Mouse (Mus musculus) common myeloid progenitor, adult 5-6 weeks (primary cell): ENCODE results near the gene Stx8. TPM values are rescaled to one million over a fixed set of nuclear protein-coding genes. Genes with fewer than 3 reads are reported as not detected.

Experiments
- ATAC-seq: replicated peaks from 2 replicates; pipeline ENCODE4 v1.8.0; 2016; ENCODE audit warnings: low read depth, mild to moderate bottlenecking, moderate TSS enrichment, inconsistent platforms; ENCODE audit not compliant: poor library complexity, severe bottlenecking
- total RNA-seq: library from RNA; stranded (forward); fragments of 200-1000, 187-1606 nt; gene quantifications from 2 replicates; pipeline ENCODE4 v1.2.3, GENCODE M21; 2017

Gene Stx8
- total RNA-seq, 1 experiment from 2014 or later: 19.6 TPM

- no peak for ATAC-seq
These were observed 221.2 kb downstream of the Stx8 start for GRCm38 (mm10) chr11:68187242-68187641.

DNA sequence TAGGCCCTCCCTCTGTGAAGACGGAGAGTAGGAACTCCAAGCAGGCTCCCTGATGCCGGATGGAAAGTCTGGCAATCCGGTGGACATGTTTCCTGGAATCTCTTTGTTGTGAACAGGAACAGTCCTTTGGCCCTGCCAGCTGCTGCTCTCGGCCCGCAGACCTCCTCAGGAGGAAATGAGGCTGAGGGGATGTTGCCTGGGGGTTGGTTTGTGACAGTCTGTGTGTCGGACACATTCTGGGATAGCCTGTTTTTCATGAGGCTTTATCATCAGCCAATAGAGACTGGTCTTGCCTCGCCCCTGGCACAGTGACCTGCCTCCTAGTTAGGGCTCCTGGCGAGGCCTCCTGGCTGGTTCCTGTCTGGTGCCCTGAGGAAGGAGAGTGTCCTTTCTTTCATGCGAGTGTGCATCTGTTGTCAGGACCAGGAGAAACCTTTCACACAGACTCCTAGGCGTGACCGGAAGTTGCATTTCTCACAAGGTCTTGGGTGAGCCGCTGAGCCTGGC lies 222.8 kb downstream of the Stx8 start:
- ATAC-seq: no peak

DNA sequence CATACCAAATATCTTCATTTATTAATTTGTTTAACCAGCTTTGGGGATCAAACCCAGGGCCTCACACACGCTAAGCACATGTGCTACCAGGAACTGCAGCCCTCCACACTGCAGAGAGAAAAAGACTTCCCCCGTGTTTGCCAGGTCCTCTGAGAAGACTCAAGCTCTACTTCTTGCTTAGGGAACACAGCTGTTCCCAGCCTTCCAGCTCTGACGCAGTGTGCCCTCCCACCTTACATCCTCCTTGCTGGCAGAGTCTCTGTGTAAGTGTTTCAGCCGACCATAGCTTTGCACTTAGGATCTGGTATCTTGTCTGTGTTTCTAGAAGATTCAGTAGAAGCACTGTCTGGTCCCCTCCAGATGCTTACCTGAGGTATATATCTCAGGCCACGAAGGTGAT lies 224.9 kb downstream of the Stx8 start:
- no peak for ATAC-seq

DNA sequence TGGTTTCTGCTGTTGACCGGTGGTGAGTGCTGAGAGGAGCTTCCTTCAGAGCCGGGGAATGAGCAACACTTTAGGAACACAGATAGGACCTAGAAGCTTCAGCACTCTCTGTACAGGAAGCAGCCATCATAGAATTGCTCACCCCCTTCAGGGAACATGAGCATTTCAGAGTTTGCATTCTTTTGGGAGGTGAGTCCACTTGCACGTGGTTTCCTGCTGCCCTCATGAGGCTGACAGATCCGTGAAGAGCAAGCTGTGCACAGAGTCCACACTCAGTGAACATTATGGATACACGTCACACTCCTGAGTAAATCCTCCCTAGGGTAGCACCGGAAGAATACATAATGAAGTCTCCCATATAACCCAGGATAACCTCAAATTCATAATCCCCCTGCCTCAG lies 229.2 kb downstream of the Stx8 start:
- ATAC-seq: no peak

DNA sequence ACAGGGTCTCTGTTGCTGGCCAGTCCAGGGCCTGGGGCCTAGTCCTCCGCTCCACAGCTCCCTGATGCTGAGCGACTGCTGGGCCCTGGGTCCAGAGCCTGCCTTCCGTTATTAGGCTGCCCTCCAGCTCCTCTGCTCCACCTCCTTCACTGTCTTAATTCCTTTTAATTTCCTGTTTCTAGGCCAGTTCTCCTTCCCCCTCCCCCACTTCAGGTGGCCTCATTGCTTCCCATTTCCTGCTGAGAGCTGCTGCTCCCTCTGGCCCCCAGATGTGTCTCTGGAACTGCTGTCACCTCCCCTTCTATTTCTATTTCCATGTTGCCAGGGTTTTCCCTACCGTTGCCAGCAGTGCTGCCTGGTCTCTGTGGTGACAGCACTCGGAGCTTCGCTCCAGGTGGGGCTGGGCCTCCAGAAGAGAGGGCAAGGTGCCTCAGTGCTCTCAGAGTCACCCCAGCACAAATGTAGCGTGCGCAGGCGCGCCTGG lies 229.7 kb downstream of the Stx8 start:
- ATAC-seq: no peak

- ATAC-seq: no peak
These were observed 230.6 kb downstream of the Stx8 start for GRCm38 (mm10) chr11:68196566-68196965.

DNA sequence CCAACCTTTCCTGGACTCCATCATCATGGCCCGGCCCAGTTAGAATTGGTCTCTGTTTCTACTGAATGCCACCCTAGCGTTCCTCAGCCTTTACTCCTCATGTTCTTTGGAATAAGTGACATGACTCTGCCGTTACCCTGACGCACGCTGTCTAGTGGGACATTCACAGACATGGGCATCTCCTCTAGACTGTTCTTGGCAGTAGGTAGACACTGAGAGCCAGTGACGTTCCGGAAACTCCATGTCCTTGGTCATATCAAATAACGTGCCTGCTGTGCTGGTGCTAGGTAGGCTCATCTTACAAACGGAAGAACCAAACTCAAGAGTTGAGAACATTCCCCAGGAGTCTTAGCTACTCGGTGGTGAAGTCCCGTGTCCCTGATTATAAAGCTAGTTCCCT lies 231.5 kb downstream of the Stx8 start:
- ATAC-seq: no peak

GRCm38 (mm10) chr11:68198696-68199095 lies 232.7 kb downstream of the Stx8 start:
- ATAC-seq: no peak

- no peak for ATAC-seq
These were observed 233.1 kb downstream of the Stx8 start for GRCm38 (mm10) chr11:68199103-68199502.

GRCm38 (mm10) chr11:68199801-68200423 lies 233.9 kb downstream of the Stx8 start:
- peak; percentile 43 for ATAC-seq

GRCm38 (mm10) chr11:68200500-68200899 lies 234.5 kb downstream of the Stx8 start:
- ATAC-seq: no peak

DNA sequence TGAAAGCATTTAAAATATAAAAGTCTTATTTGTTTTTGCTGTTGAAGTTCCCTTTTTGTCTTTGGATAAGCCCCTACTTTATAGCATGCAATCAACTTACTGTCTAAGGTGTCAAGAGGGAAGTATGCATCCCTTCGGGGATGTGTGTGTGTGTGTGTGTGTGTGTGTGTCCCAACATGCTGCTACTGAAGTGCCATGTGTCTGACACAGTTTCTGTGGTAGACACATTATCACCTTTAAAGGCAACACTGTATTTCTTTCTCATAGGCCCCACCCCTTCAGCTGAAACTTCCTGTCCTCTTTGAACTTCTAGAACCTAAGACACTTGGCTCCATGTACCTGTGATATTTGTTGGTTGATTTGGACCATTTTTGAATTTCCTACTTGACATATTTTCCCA lies 235.1 kb downstream of the Stx8 start:
- ATAC-seq: no peak

DNA sequence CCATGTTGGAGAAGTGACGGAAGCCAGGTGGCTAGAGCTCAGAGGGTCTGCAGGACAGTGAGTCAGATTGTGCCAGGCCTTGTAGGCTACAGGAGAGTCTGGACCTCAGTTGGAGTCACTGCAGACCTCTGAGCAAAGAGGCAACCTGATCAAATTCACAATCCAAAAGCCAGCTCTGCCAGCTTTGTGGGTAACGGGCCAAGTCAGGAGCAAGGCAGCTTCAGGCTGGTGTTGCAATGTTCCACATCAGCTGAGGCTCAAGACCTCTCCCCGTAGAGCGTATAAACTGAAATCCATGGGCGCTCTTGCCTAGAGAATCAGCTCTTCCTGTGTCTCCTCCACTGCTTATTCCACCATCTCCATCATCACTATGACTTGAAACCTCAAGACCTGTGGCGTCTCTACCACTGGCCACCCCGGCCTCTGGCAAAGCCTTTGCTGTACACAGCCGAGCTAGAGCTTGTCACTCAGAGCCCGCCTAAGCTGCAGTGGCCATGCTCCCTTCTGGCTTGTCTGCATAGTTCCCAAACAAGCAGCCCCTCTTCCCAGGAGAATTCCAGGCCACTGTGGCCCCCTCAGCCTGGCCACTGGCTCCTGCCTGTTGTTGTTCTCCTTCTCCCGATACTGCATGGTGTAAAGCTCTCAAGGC lies 235.9 kb downstream of the Stx8 start:
- no peak for ATAC-seq

DNA sequence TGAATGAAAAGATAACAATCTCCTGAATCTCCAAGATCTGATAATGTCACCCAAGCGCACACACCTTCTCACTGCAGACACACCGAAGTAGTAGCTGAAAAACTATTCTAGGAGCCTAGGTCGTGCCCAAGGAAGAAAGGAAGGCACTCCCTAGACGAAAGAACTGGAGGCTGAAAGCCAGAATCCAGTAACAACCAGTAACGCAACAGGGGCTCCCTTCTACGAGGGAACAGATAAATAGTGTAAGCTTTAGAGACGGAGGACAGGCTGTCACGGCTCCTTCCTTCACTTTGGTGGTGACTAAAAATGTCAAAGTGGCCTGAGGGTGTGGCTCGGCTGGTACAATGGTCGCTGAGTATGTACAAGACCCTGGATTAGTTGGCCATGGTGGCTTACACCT lies 236.6 kb downstream of the Stx8 start:
- ATAC-seq: no peak

DNA sequence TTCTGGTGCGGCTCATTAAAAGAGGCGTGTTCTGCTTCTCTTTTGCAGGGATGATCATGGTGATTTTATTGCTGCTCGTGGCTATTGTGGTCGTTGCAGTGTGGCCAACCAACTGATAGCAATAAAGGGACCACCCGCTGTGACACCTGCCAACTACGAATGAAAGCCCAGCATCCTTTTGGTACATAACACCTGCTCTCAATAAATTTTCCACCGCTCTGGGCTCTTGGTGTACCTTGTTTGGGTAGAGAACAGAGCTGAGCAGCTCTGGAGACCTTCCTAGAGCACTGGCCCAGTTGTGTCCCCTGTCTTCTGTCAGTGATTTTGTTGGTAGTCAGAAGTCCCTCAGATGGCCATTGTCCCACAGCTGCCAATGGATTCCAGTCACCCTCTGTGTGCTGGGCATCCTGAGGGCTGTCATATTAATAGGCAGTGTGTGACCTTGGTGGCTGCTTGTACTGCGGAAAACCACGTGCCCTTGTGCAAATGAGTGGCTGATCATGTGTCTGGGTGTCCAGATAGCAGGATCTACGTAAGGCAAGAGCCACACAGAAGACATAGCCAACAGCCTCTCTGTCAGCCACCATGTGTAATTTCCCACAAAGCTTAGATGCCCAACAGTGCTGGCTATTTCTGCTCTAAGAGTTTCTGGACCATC lies 237.8 kb downstream of the Stx8 start:
- ATAC-seq: no peak

GRCm38 (mm10) chr11:68204407-68204806 lies 238.4 kb downstream of the Stx8 start:
- no peak for ATAC-seq

- no peak for ATAC-seq
These were observed 239.7 kb downstream of the Stx8 start for GRCm38 (mm10) chr11:68205572-68206229.

- no peak for ATAC-seq
These were observed 242.0 kb downstream of the Stx8 start for GRCm38 (mm10) chr11:68208023-68208422.

GRCm38 (mm10) chr11:68208582-68208981 lies 242.6 kb downstream of the Stx8 start:
- no peak for ATAC-seq

DNA sequence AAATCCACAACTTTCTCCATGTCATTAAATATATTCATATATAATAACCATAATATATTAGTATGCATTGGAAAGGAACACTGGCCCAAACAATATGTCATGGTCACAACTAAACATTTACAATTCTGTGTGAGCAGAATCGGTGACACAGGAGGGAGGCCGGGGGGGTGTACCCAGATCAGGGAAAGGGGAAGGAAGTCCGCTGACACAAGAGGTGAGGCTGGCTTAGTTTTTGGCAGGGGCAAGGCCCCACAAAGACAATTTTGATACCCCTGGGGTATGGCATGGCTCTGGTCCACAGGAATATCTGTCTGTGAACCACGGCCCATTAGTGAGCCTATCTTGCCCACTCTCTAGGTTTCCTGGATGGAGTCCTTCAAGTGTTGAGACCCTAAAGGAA lies 243.5 kb downstream of the Stx8 start:
- ATAC-seq: peak; percentile 64

DNA sequence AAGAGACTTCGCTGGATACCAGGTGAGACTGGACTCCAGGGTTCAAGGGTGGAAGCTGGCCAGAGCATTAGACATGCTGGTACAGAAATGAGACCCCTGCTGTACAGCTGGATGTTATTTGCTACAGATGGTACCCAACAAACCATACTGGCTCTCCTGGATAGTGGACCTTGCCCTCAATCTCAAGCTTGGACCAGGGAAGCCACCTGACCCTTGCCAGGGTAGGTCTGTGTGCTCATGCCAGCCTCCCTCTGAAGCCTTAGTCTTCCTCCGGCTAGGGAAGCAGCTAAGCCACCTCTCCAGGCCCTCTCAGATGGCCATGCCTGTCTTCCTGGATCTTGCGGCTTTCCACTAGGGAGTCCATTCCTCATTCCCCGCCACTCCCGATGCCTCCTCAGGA lies 244.7 kb downstream of the Stx8 start:
- no peak for ATAC-seq
